Mouse (Mus musculus) cerebellum, adult 8-10 months (tissue): ENCODE measurements around the gene Hnrnpr.
A peak's percentile ranks its signal among the peaks of the same experiment; 100 is the strongest.

ENCODE experiments used
- DNase-seq: peaks from one replicate; pipeline ENCODE4 v3.0.0; 2022

Hnrnpr gene

GRCm38 (mm10) chr4:136309780-136310179 is 962 bp upstream of the Hnrnpr start:
- DNase-seq, result no peak

- DNase-seq, result peak; percentile 47
These were observed 579 bp downstream of the Hnrnpr start for GRCm38 (mm10) chr4:136311042-136311999.

- DNase-seq, result no peak
These were observed 1.9 kb downstream of the Hnrnpr start for GRCm38 (mm10) chr4:136312616-136313015.

- no peak for DNase-seq
These were observed 6.9 kb downstream of the Hnrnpr start for GRCm38 (mm10) chr4:136317667-136318066.

- no peak for DNase-seq
These were observed 9.3 kb downstream of the Hnrnpr start for GRCm38 (mm10) chr4:136320016-136320415.

- peak; percentile 12 for DNase-seq
These were observed 13.5 kb downstream of the Hnrnpr start for GRCm38 (mm10) chr4:136324226-136324625.

- no peak for DNase-seq
These were observed 16.5 kb downstream of the Hnrnpr start for GRCm38 (mm10) chr4:136327238-136327637.

- DNase-seq, result no peak
These were observed 17.4 kb downstream of the Hnrnpr start for GRCm38 (mm10) chr4:136328115-136328514.

GRCm38 (mm10) chr4:136331709-136332108 is 21.0 kb downstream of the Hnrnpr start:
- no peak for DNase-seq

- no peak for DNase-seq
These were observed 22.4 kb downstream of the Hnrnpr start for GRCm38 (mm10) chr4:136333191-136333590.

- DNase-seq, result no peak
These were observed 24.3 kb downstream of the Hnrnpr start for GRCm38 (mm10) chr4:136335065-136335464.

- no peak for DNase-seq
These were observed 26.4 kb downstream of the Hnrnpr start for GRCm38 (mm10) chr4:136337129-136337528.

- DNase-seq, result no peak
These were observed 38.9 kb downstream of the Hnrnpr start for GRCm38 (mm10) chr4:136349616-136350015.

- DNase-seq, result no peak
These were observed 46.3 kb downstream of the Hnrnpr start for GRCm38 (mm10) chr4:136357026-136357425.

GRCm38 (mm10) chr4:136357429-136357828 is 46.7 kb downstream of the Hnrnpr start:
- no peak for DNase-seq

- no peak for DNase-seq
These were observed 57.1 kb downstream of the Hnrnpr start for GRCm38 (mm10) chr4:136367856-136368255.

- DNase-seq, result peak; percentile 40
These were observed 59.0 kb downstream of the Hnrnpr start for GRCm38 (mm10) chr4:136369727-136370126.

- no peak for DNase-seq
These were observed 62.9 kb downstream of the Hnrnpr start for GRCm38 (mm10) chr4:136373494-136374181.

- DNase-seq, result no peak
These were observed 66.3 kb downstream of the Hnrnpr start for GRCm38 (mm10) chr4:136377001-136377400.

- DNase-seq, result no peak
These were observed 72.3 kb downstream of the Hnrnpr start for GRCm38 (mm10) chr4:136383052-136383451.

GRCm38 (mm10) chr4:136383839-136384238 is 73.1 kb downstream of the Hnrnpr start:
- no peak for DNase-seq

- no peak for DNase-seq
These were observed 76.5 kb downstream of the Hnrnpr start for GRCm38 (mm10) chr4:136387261-136387660.

- DNase-seq, result no peak
These were observed 91.1 kb downstream of the Hnrnpr start for GRCm38 (mm10) chr4:136401806-136402205.

GRCm38 (mm10) chr4:136407831-136408230 is 97.1 kb downstream of the Hnrnpr start:
- no peak for DNase-seq
